Mouse (Mus musculus) heart, embryonic 15.5 days (tissue): ENCODE data around the gene Stard9. TPM values are rescaled to one million over a fixed set of nuclear protein-coding genes. Genes with fewer than 3 reads are reported as not detected.

Source experiments
- ATAC-seq: fragments of 200-750 bp; cut with Nextera tagmentation; replicated peaks from 2 replicates; pipeline ENCODE4 v1.8.0; 2017; ENCODE audit warnings: low read depth, moderate TSS enrichment; ENCODE audit not compliant: insufficient number of reproducible peaks, insufficient read depth, low FRiP score
- H3K27ac ChIP-seq: fragments of 300-500 bp; sonication (generic); 2 replicates; pipeline ENCODE4 v1.5.1; 2015; ENCODE audit warnings: mild to moderate bottlenecking, inconsistent platforms
- H3K27me3 ChIP-seq: fragments of 300-500 bp; sonication (generic); 2 replicates; pipeline ENCODE4 v1.6.1; 2015; ENCODE audit warnings: inconsistent platforms
- H3K36me3 ChIP-seq: fragments of 300-500 bp; sonication (generic); 2 replicates; pipeline ENCODE4 v1.6.1; 2015; ENCODE audit warnings: mild to moderate bottlenecking, inconsistent platforms
- H3K4me1 ChIP-seq: fragments of 300-500 bp; sonication (generic); replicated peaks from 2 replicates; pipeline ENCODE4 v1.6.1; 2015; ENCODE audit warnings: inconsistent platforms
- H3K4me2 ChIP-seq: fragments of 300-500 bp; sonication (generic); 2 replicates; pipeline ENCODE4 v1.6.1; 2015; ENCODE audit warnings: inconsistent platforms, mild to moderate bottlenecking, moderate library complexity
- H3K4me3 ChIP-seq: fragments of 300-500 bp; sonication (generic); 2 replicates; pipeline ENCODE4 v1.5.1; 2015; ENCODE audit warnings: mild to moderate bottlenecking, inconsistent platforms
- H3K9ac ChIP-seq: fragments of 300-500 bp; sonication (generic); 2 replicates; pipeline ENCODE4 v1.6.1; 2015; ENCODE audit warnings: mild to moderate bottlenecking, inconsistent platforms
- H3K9me3 ChIP-seq: fragments of 300-500 bp; sonication (generic); replicated peaks from 2 replicates; pipeline ENCODE4 v1.6.1; 2016; ENCODE audit warnings: inconsistent platforms
- WGBS: fragments of 180-500 bp; shearing (Covaris S2); methylation state at CpG from one replicate; pipeline ENCODE4 v1.1.7; 2015; ENCODE audit warnings: mixed read lengths; 5-methylcytosine and 5-hydroxymethylcytosine counted together
- polyA plus RNA-seq: library from polyadenylated mRNA; unstranded; fragments of >200 nt; fragmentation: Nextera tagmentation; extraction: Ambion mirVana; gene quantifications from 2 replicates; pipeline ENCODE4 v1.2.1, GENCODE M21; 2015

Stard9 gene
- polyA plus RNA-seq, 1 experiment from 2014 or later, result 3.5 TPM

- H3K4me1 ChIP-seq, result peaks cover 31% of the 10 kb centered on the region
- no peaks in the 10 kb centered on the region for H3K27me3 ChIP-seq
- H3K36me3 ChIP-seq, result peaks cover 31% of the 10 kb centered on the region
- WGBS, result under 1% methylated on average over 43 of the region's 50 CpGs
- H3K9me3 ChIP-seq, result no peaks in the 10 kb centered on the region
- H3K4me3 ChIP-seq, result peak overlapping the region; percentile 82
- peak overlapping the region; percentile 85 for H3K9ac ChIP-seq
- H3K4me2 ChIP-seq, result peak overlapping the region; percentile 83
- H3K27ac ChIP-seq, result peak overlapping the region; percentile 97
- ATAC-seq, result peak; percentile 37
These were observed 101.8 kb downstream of the Stard9 start for GRCm38 (mm10) chr2:120730639-120731166.

- peaks cover 25% of the 10 kb centered on the region for H3K36me3 ChIP-seq
- no peaks in the 10 kb centered on the region for H3K27me3 ChIP-seq
- under 1% methylated on average over 61 of the region's 61 CpGs for WGBS
- peaks cover 31% of the 10 kb centered on the region for H3K4me1 ChIP-seq
- peak overlapping the region; percentile 82 for H3K4me3 ChIP-seq
- H3K9me3 ChIP-seq, result no peaks in the 10 kb centered on the region
- H3K4me2 ChIP-seq, result peak overlapping the region; percentile 83
- peak; percentile 96 for ATAC-seq
- H3K27ac ChIP-seq, result peak overlapping the region; percentile 97
- H3K9ac ChIP-seq, result peak overlapping the region; percentile 85
These were observed 102.4 kb downstream of the Stard9 start for GRCm38 (mm10) chr2:120731167-120731862.

- Histone ChIP-seq H3K9ac (peak overlapping the region; percentile 85), H3K4me1 (peaks cover 31% of the 10 kb centered on the region), H3K4me3 (peak overlapping the region; percentile 82), H3K27ac (peak overlapping the region; percentile 97), H3K36me3 (peaks cover 18% of the 10 kb centered on the region), H3K4me2 (peak overlapping the region; percentile 83), H3K27me3 (no peaks in the 10 kb centered on the region), H3K9me3 (no peaks in the 10 kb centered on the region)
- no peak for ATAC-seq
- 29% methylated on average over 7 of the region's 7 CpGs for WGBS
These were observed 103.1 kb downstream of the Stard9 start for GRCm38 (mm10) chr2:120731877-120732530.

- Histone ChIP-seq H3K9ac (no peak overlapping the region), H3K9me3 (no peaks in the 10 kb centered on the region), H3K4me1 (no peaks in the 10 kb centered on the region), H3K4me3 (no peak overlapping the region), H3K27ac (peak overlapping the region; percentile 6; the same call in 1 of the 2 replicates), H3K4me2 (no peak overlapping the region), H3K36me3 (peaks cover 20% of the 10 kb centered on the region), H3K27me3 (no peaks in the 10 kb centered on the region)
- 80% methylated on average over 1 of the region's 1 CpGs for WGBS
- no peak for ATAC-seq
These were observed 116.6 kb downstream of the Stard9 start for GRCm38 (mm10) chr2:120745496-120745895.

- no peaks in the 10 kb centered on the region for H3K9me3 ChIP-seq
- H3K36me3 ChIP-seq, result peaks cover 19% of the 10 kb centered on the region
- H3K4me2 ChIP-seq, result no peak overlapping the region
- no peak overlapping the region for H3K4me3 ChIP-seq
- H3K9ac ChIP-seq, result no peak overlapping the region
- WGBS, result 95% methylated on average over 2 of the region's 2 CpGs
- H3K27ac ChIP-seq, result no peak overlapping the region
- H3K27me3 ChIP-seq, result no peaks in the 10 kb centered on the region
- no peaks in the 10 kb centered on the region for H3K4me1 ChIP-seq
- ATAC-seq, result no peak
These were observed 119.1 kb downstream of the Stard9 start for GRCm38 (mm10) chr2:120748041-120748440.

GRCm38 (mm10) chr2:120761922-120762321, 133.0 kb downstream of the Stard9 start:
- Histone ChIP-seq H3K9me3 (no peaks in the 10 kb centered on the region), H3K4me2 (no peak overlapping the region), H3K27ac (no peak overlapping the region), H3K9ac (no peak overlapping the region), H3K27me3 (no peaks in the 10 kb centered on the region), H3K4me3 (no peak overlapping the region), H3K4me1 (no peaks in the 10 kb centered on the region), H3K36me3 (peaks cover 11% of the 10 kb centered on the region; the same call in 1 of the 2 replicates)
- no peak for ATAC-seq

- WGBS, result 79% methylated on average over 2 of the region's 2 CpGs
- no peak overlapping the region for H3K27ac ChIP-seq
- no peak overlapping the region for H3K4me2 ChIP-seq
- no peak overlapping the region for H3K4me3 ChIP-seq
- no peaks in the 10 kb centered on the region for H3K4me1 ChIP-seq
- no peaks in the 10 kb centered on the region for H3K9me3 ChIP-seq
- no peak for ATAC-seq
- H3K27me3 ChIP-seq, result no peaks in the 10 kb centered on the region
- H3K9ac ChIP-seq, result no peak overlapping the region
- H3K36me3 ChIP-seq, result peaks cover 4% of the 10 kb centered on the region; the same call in 1 of the 2 replicates
These were observed 141.5 kb downstream of the Stard9 start for GRCm38 (mm10) chr2:120770265-120770935.

Other genes with a start within 250 kb of the Stard9 start
- 9.0 and 9.9 TPM in 2 replicates for gene Ganc, start 225.2 kb upstream of the Stard9 start, polyA plus RNA-seq
- 6.5 and 8.0 TPM in 2 replicates for gene Tmem87a, start 225.0 kb upstream of the Stard9 start, polyA plus RNA-seq
- 3.0 and 3.7 TPM in 2 replicates for gene Capn3, start 173.1 kb upstream of the Stard9 start, polyA plus RNA-seq
- gene Zfp106, start 65.3 kb upstream of the Stard9 start, polyA plus RNA-seq, result 40.9 and 43.2 TPM in 2 replicates
- 45.6 and 46.0 TPM in 2 replicates for gene Snap23, start 61.5 kb upstream of the Stard9 start, polyA plus RNA-seq
- 17.4 and 19.0 TPM in 2 replicates for gene Haus2, start 19.7 kb upstream of the Stard9 start, polyA plus RNA-seq
- 19.1 and 20.8 TPM in 2 replicates for gene Lrrc57, start 19.6 kb upstream of the Stard9 start, polyA plus RNA-seq
- 4.3 and 6.5 TPM in 2 replicates for gene Cdan1, start 221.0 kb downstream of the Stard9 start, polyA plus RNA-seq
- gene Ttbk2, start 221.5 kb downstream of the Stard9 start, polyA plus RNA-seq, result 2.4 and 2.9 TPM in 2 replicates